Mouse (Mus musculus) embryonic facial prominence, embryonic 12.5 days (tissue): Measurements from ENCODE around the gene Nedd9. TPM values are rescaled to one million over a fixed set of nuclear protein-coding genes. Genes with fewer than 3 reads are reported as not detected.
"Not testable (repeated sequence)": the region's sequence is repeated elsewhere in the genome, so short reads cannot be mapped to it uniquely, and the experiment has no call there.

ENCODE experiments used
- ATAC-seq: fragments of 200-750 bp; cut with Nextera tagmentation; 2 replicates; pipeline ENCODE4 v1.8.0; 2017; ENCODE audit not compliant: insufficient number of reproducible peaks, insufficient read depth, low FRiP score, low TSS enrichment
- H3K27ac ChIP-seq: fragments of 300-500 bp; sonication (generic); 2 replicates; pipeline ENCODE4 v1.5.1; 2016; ENCODE audit warnings: mild to moderate bottlenecking
- H3K27me3 ChIP-seq: fragments of 300-500 bp; sonication (generic); 2 replicates; pipeline ENCODE4 v1.6.1; 2016; ENCODE audit warnings: mild to moderate bottlenecking, moderate library complexity
- H3K36me3 ChIP-seq: fragments of 300-500 bp; sonication (generic); 2 replicates; pipeline ENCODE4 v1.6.1; 2016; ENCODE audit warnings: mild to moderate bottlenecking
- H3K4me1 ChIP-seq: fragments of 300-500 bp; sonication (generic); 2 replicates; pipeline ENCODE4 v1.6.1; 2016
- H3K4me2 ChIP-seq: fragments of 300-500 bp; sonication (generic); replicated peaks from 2 replicates; pipeline ENCODE4 v1.6.1; 2016; ENCODE audit warnings: mild to moderate bottlenecking, moderate library complexity
- H3K4me3 ChIP-seq: fragments of 300-500 bp; sonication (generic); 2 replicates; pipeline ENCODE4 v1.5.1; 2016; ENCODE audit warnings: mild to moderate bottlenecking
- H3K9ac ChIP-seq: fragments of 300-500 bp; sonication (generic); 2 replicates; pipeline ENCODE4 v1.6.1; 2016; ENCODE audit warnings: mild to moderate bottlenecking, moderate library complexity
- H3K9me3 ChIP-seq: fragments of 300-500 bp; sonication (generic); 2 replicates; pipeline ENCODE4 v1.6.1; 2016; ENCODE audit warnings: mild to moderate bottlenecking, moderate library complexity
- WGBS: fragments of 180-500 bp; shearing (Covaris S2); methylation state at CpG from one replicate; pipeline ENCODE4 v1.1.7; 2016; 5-methylcytosine and 5-hydroxymethylcytosine counted together
- polyA plus RNA-seq: library from polyadenylated mRNA; unstranded; fragments of >200 nt; fragmentation: Nextera tagmentation; extraction: Ambion mirVana; gene quantifications from 2 replicates; pipeline ENCODE4 v1.2.1, GENCODE M21; 2016

Nedd9 gene
- polyA plus RNA-seq, 1 experiment from 2014 or later = 20.6 TPM

- Histone ChIP-seq H3K4me2 (no peak within 1 kb of the TSS), H3K27ac (no peak within 1 kb of the TSS), H3K27me3 (no peaks in the 10 kb centered on the region), H3K36me3 (0 out of 2 replicates have a peak, but pooled peaks cover 8% of the 10 kb centered on the region), H3K4me3 (no peak within 1 kb of the TSS), H3K9ac (no peak within 1 kb of the TSS), H3K4me1 (no peaks in the 10 kb centered on the region), H3K9me3 (no peaks in the 10 kb centered on the region)
- 95% methylated on average over 10 of the region's 10 CpGs for WGBS
- ATAC-seq = no peak
Measured at GRCm38 (mm10) chr13:41273927-41274650, 213.1 kb downstream of the Nedd9 start, which contains the start of gene Gm17364. TSS of gene Gm17364 (minus strand) at chr13:41273977.

DNA sequence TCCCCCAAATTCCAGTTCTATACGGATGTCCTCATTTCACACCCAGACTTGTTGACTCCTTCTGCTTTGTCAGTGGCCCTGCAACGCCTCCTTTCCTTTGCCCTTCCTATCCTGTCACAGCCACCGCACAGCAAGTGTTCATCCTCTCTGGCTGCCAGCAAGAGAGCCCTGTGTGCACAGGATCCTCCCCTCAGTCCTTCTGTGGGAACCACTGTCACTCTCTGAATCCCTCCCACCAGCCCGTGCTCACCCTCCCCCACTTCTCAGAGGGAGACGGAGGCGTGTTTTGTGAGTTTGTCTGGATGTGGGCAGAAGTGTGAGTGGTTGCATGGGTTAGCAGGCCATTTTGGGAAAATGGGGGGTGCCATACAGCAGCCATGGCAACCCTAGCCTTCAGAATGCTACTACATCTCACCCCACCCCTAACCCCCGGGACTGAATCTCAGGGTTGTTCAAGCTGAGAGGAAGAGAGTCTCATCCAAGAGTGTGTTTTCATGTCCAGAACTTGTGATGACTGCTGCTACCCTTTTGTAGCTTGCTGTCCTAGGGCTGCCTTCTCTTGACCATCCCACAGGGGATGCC, 219.2 kb downstream of the Nedd9 start:
- WGBS = 44% methylated on average over 7 of the region's 7 CpGs
- Histone ChIP-seq H3K4me2 (no peak overlapping the region), H3K9me3 (no peaks in the 10 kb centered on the region), H3K27me3 (no peaks in the 10 kb centered on the region), H3K4me3 (no peak overlapping the region), H3K36me3 (no peaks in the 10 kb centered on the region), H3K9ac (no peak overlapping the region), H3K27ac (no peak overlapping the region), H3K4me1 (peaks cover 4% of the 10 kb centered on the region)
- ATAC-seq = no peak

GRCm38 (mm10) chr13:41263304-41264006, 223.7 kb downstream of the Nedd9 start:
- Histone ChIP-seq H3K36me3 (no peaks in the 10 kb centered on the region), H3K4me2 (no peak overlapping the region), H3K9me3 (no peaks in the 10 kb centered on the region), H3K4me1 (peaks cover 4% of the 10 kb centered on the region), H3K27ac (no peak overlapping the region), H3K9ac (no peak overlapping the region), H3K4me3 (no peak overlapping the region), H3K27me3 (no peaks in the 10 kb centered on the region)
- ATAC-seq = no peak
- WGBS = 82% methylated on average over 5 of the region's 5 CpGs

DNA sequence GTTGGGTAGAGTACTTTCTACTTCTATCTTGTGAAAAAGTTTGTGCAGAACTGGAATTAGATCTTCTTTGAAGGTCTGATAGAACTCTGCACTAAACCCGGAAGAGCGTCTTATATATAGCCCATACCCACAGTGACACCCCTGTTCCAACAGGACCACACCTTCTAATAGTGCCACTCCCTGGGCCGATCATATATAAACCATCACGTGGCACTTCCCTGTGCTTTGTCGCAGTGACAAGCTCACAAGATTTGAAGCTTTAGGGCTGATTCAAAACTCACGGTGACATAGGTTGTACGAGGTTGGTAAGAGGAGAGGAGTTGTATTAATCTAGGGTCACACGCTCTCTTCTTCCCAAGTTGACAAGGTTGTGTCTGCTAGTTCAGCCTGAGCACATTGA, 225.5 kb downstream of the Nedd9 start:
- H3K9me3 ChIP-seq, H3K36me3 ChIP-seq, H3K9ac ChIP-seq, ATAC-seq, H3K4me1 ChIP-seq, H3K4me2 ChIP-seq, H3K27me3 ChIP-seq, H3K4me3 ChIP-seq, H3K27ac ChIP-seq: not testable (repeated sequence)
- 97% methylated on average over 8 of the region's 8 CpGs for WGBS

Other genes starting within 250 kb of the Nedd9 start
- 19.3 and 21.4 TPM in 2 replicates for gene Smim13, start 237.5 kb downstream of the Nedd9 start, polyA plus RNA-seq
- not detected in 2 replicates for gene Gm17364, start 213.4 kb downstream of the Nedd9 start, polyA plus RNA-seq
- 11.6 and 11.8 TPM in 2 replicates for gene Tmem170b, start 118.5 kb upstream of the Nedd9 start, polyA plus RNA-seq